Mouse (Mus musculus) CH12.LX (cell line): ENCODE results near the gene Nynrin. TPM values are rescaled to one million over a fixed set of nuclear protein-coding genes. Genes with fewer than 3 reads are reported as not detected.

Source experiments
- DNase-seq: peaks from one replicate; pipeline ENCODE4 v3.0.0-alpha.2; 2013; ENCODE audit errors: extremely low read depth
- H3K27ac ChIP-seq: 2 replicates; pipeline ENCODE4 v1.5.1; 2012; ENCODE audit warnings: low read depth, mild to moderate bottlenecking, control low read depth, moderate library complexity; ENCODE audit not compliant: insufficient read depth
- H3K27me3 ChIP-seq: replicated peaks from 2 replicates; pipeline ENCODE3; 2012; ENCODE audit warnings: inconsistent platforms
- H3K36me3 ChIP-seq, 2 experiments: replicated peaks in 1 of 2; 2 replicates each; pipeline versions ENCODE3 to v1.6.1; 2012; ENCODE audit warnings: inconsistent platforms in 1 of 2, low read length in 1 of 2, mild to moderate bottlenecking in 1 of 2, mixed read lengths in 1 of 2, moderate library complexity in 1 of 2; ENCODE audit not compliant: control insufficient read depth in 1 of 2, insufficient read depth in 1 of 2
- H3K4me1 ChIP-seq, 2 experiments: 2 replicates each; pipeline ENCODE4 v1.6.1; 2012; ENCODE audit warnings: inconsistent platforms in 1 of 2, moderate library complexity in 1 of 2; ENCODE audit not compliant: insufficient read depth in 2 of 2, control insufficient read depth in 1 of 2
- H3K4me2 ChIP-seq: 2 replicates; pipeline ENCODE4 v1.6.1; 2012; ENCODE audit warnings: low read depth, mild to moderate bottlenecking, control low read depth; ENCODE audit not compliant: poor library complexity, insufficient read depth, severe bottlenecking
- H3K4me3 ChIP-seq, 3 experiments: fragments of 150-350 bp in 1 of 3; sonication (generic) in 1 of 3; replicated peaks in 1 of 3; 2 replicates each; pipeline versions ENCODE3 to v1.5.1; 2011 to 2012; ENCODE audit warnings: low read depth in 2 of 3, low read length in 2 of 3, mild to moderate bottlenecking in 2 of 3, moderate library complexity in 2 of 3, control low read depth in 1 of 3, improper control_type of control experiment in 1 of 3, inconsistent platforms in 1 of 3, mixed read lengths in 1 of 3; ENCODE audit not compliant: poor library complexity in 1 of 3
- H3K79me2 ChIP-seq: replicated peaks from 2 replicates; pipeline ENCODE4 v1.6.1; 2012; ENCODE audit warnings: mild to moderate bottlenecking, moderate library complexity; ENCODE audit not compliant: control insufficient read depth, poor library complexity, insufficient read depth, severe bottlenecking; ENCODE audit errors: extremely low read depth
- H3K9ac ChIP-seq: 2 replicates; pipeline ENCODE4 v1.6.1; 2012; ENCODE audit warnings: low read depth, mild to moderate bottlenecking, control low read depth, moderate library complexity; ENCODE audit not compliant: insufficient read depth
- H3K9me3 ChIP-seq: replicated peaks from 2 replicates; pipeline ENCODE3; 2012; ENCODE audit warnings: low read length, inconsistent platforms, mixed read lengths
- CHD2 ChIP-seq: IDR thresholded peaks from 2 replicates; pipeline ENCODE4 v1.6.1; 2011; ENCODE audit warnings: low read length, improper control_type of control experiment
- E2F4 ChIP-seq: IDR thresholded peaks from 2 replicates; pipeline ENCODE4 v1.6.1; 2011; ENCODE audit warnings: low read depth, low read length, improper control_type of control experiment; ENCODE audit not compliant: insufficient replicate concordance
- EP300 ChIP-seq: IDR thresholded peaks from 2 replicates; pipeline ENCODE4 v1.6.1; 2011; ENCODE audit warnings: low read length, improper control_type of control experiment
- MAZ ChIP-seq: IDR thresholded peaks from 2 replicates; pipeline ENCODE4 v1.6.1; 2012; ENCODE audit warnings: low read depth, mild to moderate bottlenecking, inconsistent platforms, low read length, improper control_type of control experiment, moderate library complexity
- RCOR1 ChIP-seq: conservative IDR thresholded peaks from 2 replicates; pipeline ENCODE4 v1.6.1; 2012; ENCODE audit warnings: low read depth, mild to moderate bottlenecking, inconsistent platforms, low read length, improper control_type of control experiment
- TBP ChIP-seq: conservative IDR thresholded peaks from 2 replicates; pipeline ENCODE4 v1.6.1; 2011; ENCODE audit warnings: low read depth, low read length, improper control_type of control experiment
- USF1 ChIP-seq: IDR thresholded peaks from 2 replicates; pipeline ENCODE4 v1.6.1; 2014; ENCODE audit warnings: low read depth, mild to moderate bottlenecking, inconsistent platforms, low read length, improper control_type of control experiment
- ZNF384 ChIP-seq: IDR thresholded peaks from 2 replicates; pipeline ENCODE4 v1.6.1; 2012; ENCODE audit warnings: low read depth, low read length, improper control_type of control experiment, inconsistent platforms
- dilution Hi-C: fragments of 300-500 bp; cut with MboI; formaldehyde crosslinking; loops from 2 replicates; pipeline ENCODE4 v1.14.3; 2020; ENCODE audit warnings: low sequenced_read_pairs; ENCODE audit not compliant: extremely low pct_unique_long_range_greater_than_20kb, extremely low pct_ligation_motif_present
- in situ Hi-C: fragments of 300-500 bp; cut with MboI; formaldehyde crosslinking; loops from 3 replicates; pipeline ENCODE4 v1.14.3; 2019; ENCODE audit warnings: low sequenced_read_pairs, low pct_ligation_motif_present, low pct_unique_long_range_greater_than_20kb, mixed read lengths
- polyA plus RNA-seq: library from polyadenylated mRNA; unstranded; fragments of >175 nt; gene quantifications from 2 replicates; pipeline ENCODE4 v1.2.1, GENCODE M21; 2012; ENCODE audit warnings: low read depth; ENCODE audit not compliant: insufficient read length
- total RNA-seq, 2 experiments: library from RNA; depleted of rRNA; stranded (reverse); fragments of 300-350 nt in 1 of 2; fragments of >200 nt in 1 of 2; gene quantifications; 2 replicates each; pipeline ENCODE4 v1.2.3; 2012 to 2014

Nynrin gene
- total and polyA plus RNA-seq, 3 experiments = under 0.01 to 0.10 TPM; not detected in 1

- TF ChIP-seq EP300 = no peak
- no peak for TF ChIP-seq ZNF384
- TF ChIP-seq CHD2 = no peak
These were observed 27.2 kb downstream of the Nynrin start for GRCm38 (mm10) chr14:55880982-55881381.

GRCm38 (mm10) chr14:55882171-55882641 is 28.4 kb downstream of the Nynrin start:
- Histone ChIP-seq H3K79me2 (peaks cover under 1% of the 10 kb centered on the region; the same call in 1 of the 2 replicates), H3K9ac (no peak overlapping the region), H3K27me3 (no peaks in the 10 kb centered on the region), H3K27ac (no peak overlapping the region; the same call in 1 of the 2 replicates), H3K4me2 (no peak overlapping the region), H3K4me1 (peaks cover 32 to 59% of the 10 kb centered on the region in 2 experiments), H3K9me3 (no peaks in the 10 kb centered on the region), H3K4me3 (peak overlapping the region in 1 of 3 experiments; percentile 31), H3K36me3 (peaks cover 6 to 9% of the 10 kb centered on the region in 2 experiments)
- dilution Hi-C loops = no loop called here
- in situ Hi-C loops = no loop called here
- no peak for DNase-seq
- TF ChIP-seq MAZ (no peak), RCOR1 (no peak), E2F4 (no peak)

More at GRCm38 (mm10) chr14:55880982-55881381, 27.2 kb downstream of the Nynrin start:
- DNase-seq = no peak
- no peaks in the 10 kb centered on the region for H3K36me3 ChIP-seq
- H3K4me2 ChIP-seq = no peak overlapping the region
- H3K79me2 ChIP-seq = no peaks in the 10 kb centered on the region
- peaks cover 26 to 49% of the 10 kb centered on the region in 2 experiments for H3K4me1 ChIP-seq
- no peaks in the 10 kb centered on the region for H3K9me3 ChIP-seq
- H3K27ac ChIP-seq = no peak overlapping the region
- peaks cover 2% of the 10 kb centered on the region for H3K27me3 ChIP-seq
- no peak overlapping the region for H3K9ac ChIP-seq
- in situ Hi-C loops (no loop called here), dilution Hi-C loops (no loop called here)
- H3K4me3 ChIP-seq = no peak overlapping the region

GRCm38 (mm10) chr14:55883149-55883661 is 29.4 kb downstream of the Nynrin start:
- no peaks in the 10 kb centered on the region for H3K27me3 ChIP-seq
- no peak overlapping the region for H3K9ac ChIP-seq
- dilution Hi-C loops (no loop called here), in situ Hi-C loops (no loop called here)
- no peak for TF ChIP-seq ZNF384
- no peak for TF ChIP-seq USF1
- no peak for TF ChIP-seq TBP
- DNase-seq = no peak
- H3K9me3 ChIP-seq = no peaks in the 10 kb centered on the region
- H3K36me3 ChIP-seq = peaks cover 16 to 19% of the 10 kb centered on the region in 2 experiments
- H3K4me2 ChIP-seq = no peak overlapping the region
- H3K4me3 ChIP-seq = no peak overlapping the region
- peaks cover 40 to 69% of the 10 kb centered on the region in 2 experiments for H3K4me1 ChIP-seq
- no peak overlapping the region for H3K27ac ChIP-seq
- peaks cover 11% of the 10 kb centered on the region for H3K79me2 ChIP-seq
